Mouse (Mus musculus) frontal cortex, postnatal 36 days (tissue): Measurements from ENCODE around the gene Sema3d.
A peak's percentile ranks its signal among the peaks of the same experiment; 100 is the strongest.

Experiments
- DNase-seq, 2 experiments: peaks; one replicate each; pipeline ENCODE4 v3.0.0; 2022; ENCODE audit warnings: low spot score in 2 of 2

The Sema3d gene

GRCm38 (mm10) chr5:12383133-12383959 is at the start of gene Sema3d:
Sema3d (plus strand) TSS chr5:12383385.
- peak; percentile 72 to 76 for DNase-seq

- no peak for DNase-seq
These were observed 5.9 kb upstream of the Sema3d start for GRCm38 (mm10) chr5:12377261-12377660.

DNA sequence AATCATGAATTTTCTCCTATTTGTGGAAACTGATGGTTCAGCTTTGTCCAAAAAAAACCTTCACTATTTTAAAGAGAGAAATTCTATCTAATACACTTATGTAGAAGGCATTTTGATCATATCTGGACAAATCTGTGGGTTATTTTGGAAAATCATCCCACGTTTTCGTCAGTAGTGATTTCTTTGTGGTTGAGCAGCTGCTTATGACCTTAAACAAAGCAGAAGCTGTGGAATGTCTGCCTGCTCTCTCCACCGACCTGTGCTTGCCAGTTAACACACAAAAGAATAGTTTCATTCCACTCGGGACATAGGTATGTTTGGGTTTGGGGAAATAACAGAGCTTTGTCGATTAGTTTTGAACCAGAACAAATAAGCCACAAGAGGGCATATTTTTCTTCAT is 4.3 kb upstream of the Sema3d start:
- no peak for DNase-seq

- DNase-seq = no peak
These were observed 1.2 kb upstream of the Sema3d start for GRCm38 (mm10) chr5:12382010-12382409.

GRCm38 (mm10) chr5:12383960-12384285 is 738 bp downstream of the Sema3d start:
- DNase-seq = no peak

GRCm38 (mm10) chr5:12392667-12393066 is 9.5 kb downstream of the Sema3d start:
- DNase-seq = no peak

- DNase-seq = no peak
These were observed 16.1 kb downstream of the Sema3d start for GRCm38 (mm10) chr5:12399271-12399670.

DNA sequence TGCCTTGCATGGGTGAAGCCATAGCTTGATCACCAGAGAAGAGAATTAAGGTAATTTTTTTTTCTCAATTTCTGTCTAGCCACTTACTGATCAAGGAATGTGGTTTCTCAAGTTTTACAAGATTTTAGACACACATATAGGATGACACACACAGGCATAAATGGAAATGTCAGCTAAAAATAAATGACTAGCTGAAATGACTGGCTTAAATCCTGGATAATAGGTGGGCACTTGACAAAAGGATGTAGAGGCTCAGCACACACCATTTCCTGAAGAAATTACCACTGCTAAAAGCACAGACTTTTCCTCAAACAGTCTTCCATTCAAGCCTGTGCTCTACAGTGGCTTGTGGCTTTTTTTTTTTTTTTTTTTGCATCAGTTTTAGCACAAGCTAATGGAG is 21.0 kb downstream of the Sema3d start:
- no peak for DNase-seq

- DNase-seq = no peak
These were observed 29.4 kb downstream of the Sema3d start for GRCm38 (mm10) chr5:12412595-12412994.

GRCm38 (mm10) chr5:12423264-12423663 is 40.1 kb downstream of the Sema3d start:
- DNase-seq = no peak

- DNase-seq = no peak
These were observed 58.6 kb downstream of the Sema3d start for GRCm38 (mm10) chr5:12441737-12442136.

GRCm38 (mm10) chr5:12442176-12443105 is 59.3 kb downstream of the Sema3d start:
- no peak for DNase-seq

GRCm38 (mm10) chr5:12451089-12451488 is 67.9 kb downstream of the Sema3d start:
- no peak for DNase-seq

DNA sequence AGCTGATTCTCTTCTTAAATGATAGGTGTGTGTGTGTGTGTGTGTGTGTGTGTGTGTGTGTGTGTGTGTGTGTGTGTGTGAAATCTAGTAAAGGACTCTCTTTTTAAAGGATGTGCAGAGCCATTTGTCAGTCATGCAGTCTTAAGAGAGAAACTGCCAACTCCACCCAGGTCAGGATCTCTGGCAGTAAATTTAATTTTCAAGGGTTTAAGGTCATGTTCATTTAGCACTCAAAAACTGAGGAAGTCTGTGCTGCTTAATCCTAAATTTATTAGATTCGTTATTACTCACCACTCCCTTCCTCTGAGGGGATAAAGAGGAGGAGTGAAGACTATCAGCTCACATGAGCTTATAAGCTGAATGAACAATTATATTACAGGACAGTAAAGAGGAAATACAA is 71.8 kb downstream of the Sema3d start:
- no peak for DNase-seq

DNA sequence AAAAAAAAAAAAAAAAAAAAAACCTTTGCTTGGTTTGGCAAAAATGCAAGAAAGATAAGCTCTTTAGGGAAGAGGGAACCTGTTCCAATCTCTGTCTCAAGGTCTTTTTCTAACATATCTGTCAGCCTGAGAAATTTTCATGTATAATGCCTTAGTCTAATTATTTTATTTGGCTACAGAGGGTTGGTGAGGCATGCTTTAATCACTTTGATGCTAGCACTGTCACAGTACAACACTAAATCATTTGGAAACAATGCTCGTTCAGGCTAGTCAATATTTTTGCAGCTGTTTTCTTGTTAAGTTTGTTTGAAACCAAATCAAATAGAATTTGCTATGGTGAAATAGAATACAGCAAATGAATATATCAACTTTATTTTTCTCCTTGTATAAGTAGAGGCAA is 74.3 kb downstream of the Sema3d start:
- DNase-seq = no peak

- DNase-seq = no peak
These were observed 84.6 kb downstream of the Sema3d start for GRCm38 (mm10) chr5:12467568-12468336.

GRCm38 (mm10) chr5:12474904-12475638 is 91.9 kb downstream of the Sema3d start:
- no peak for DNase-seq

DNA sequence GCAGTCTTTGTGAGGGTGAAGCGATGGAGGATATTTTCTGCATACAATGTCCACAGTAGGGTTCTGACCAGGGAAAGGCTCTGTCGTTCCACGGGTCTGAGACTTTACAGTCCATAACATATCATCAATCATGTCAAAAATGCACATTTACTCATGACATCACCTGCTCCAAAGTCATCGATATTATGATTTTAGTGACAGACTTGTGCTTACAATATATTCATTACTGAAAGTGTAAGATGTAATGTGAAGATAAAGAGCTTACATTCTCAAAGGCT is 92.4 kb downstream of the Sema3d start:
- no peak for DNase-seq

GRCm38 (mm10) chr5:12487926-12488325 is 104.7 kb downstream of the Sema3d start:
- DNase-seq = no peak

- DNase-seq = no peak
These were observed 108.5 kb downstream of the Sema3d start for GRCm38 (mm10) chr5:12491704-12492103.

DNA sequence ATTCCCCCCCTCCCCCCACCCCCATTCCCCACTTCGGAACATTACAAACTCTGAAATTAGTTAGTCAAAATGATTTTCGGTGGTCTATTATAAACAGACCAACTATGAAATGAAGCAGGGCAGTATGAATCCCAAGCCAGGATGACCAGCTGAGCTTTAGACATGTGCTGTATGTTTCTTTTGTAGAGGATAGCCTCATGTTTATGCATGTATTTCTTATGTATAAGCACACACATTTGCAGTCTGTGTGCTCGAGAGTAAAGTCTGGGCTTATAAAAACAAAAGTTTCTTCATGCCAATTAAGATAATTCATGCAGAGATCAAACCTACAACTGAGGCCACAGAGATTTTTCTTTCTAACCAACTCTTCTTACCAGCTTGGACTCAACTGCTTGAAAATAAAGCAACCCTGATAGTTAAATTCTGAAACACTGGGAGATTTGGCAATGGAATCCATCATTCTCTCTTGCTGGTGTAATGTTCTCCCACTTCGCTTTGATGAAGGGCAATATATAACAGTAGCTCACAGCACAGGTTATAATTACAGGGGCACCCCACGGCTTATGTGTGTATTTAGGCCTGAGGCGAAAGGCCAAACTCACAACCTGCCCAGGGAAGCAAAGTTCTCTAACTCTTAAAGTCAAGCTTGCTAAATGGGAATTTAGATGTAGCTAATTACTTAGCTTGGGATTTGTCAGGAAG is 115.2 kb downstream of the Sema3d start:
- DNase-seq = no peak
